Mouse (Mus musculus) gastrocnemius, adult 18-20 months (tissue): Measurements from ENCODE around the gene Tex33. TPM values are rescaled to one million over a fixed set of nuclear protein-coding genes. Genes with fewer than 3 reads are reported as not detected.
"Not testable (repeated sequence)": the region's sequence is repeated elsewhere in the genome, so short reads cannot be mapped to it uniquely, and the experiment has no call there.

Experiments
- DNase-seq: peaks from one replicate; pipeline ENCODE4 v3.0.0; 2021; ENCODE audit warnings: low spot score
- total RNA-seq, 2 experiments: library from RNA; stranded (reverse); gene quantifications; 2 replicates each; pipeline ENCODE4 v1.2.3; 2021

Gene Tex33
- total RNA-seq, 2 experiments from 2014 or later, result not detected

GRCm38 (mm10) chr15:78378556-78378955, 17.2 kb downstream of the Tex33 start:
- no peak for DNase-seq

GRCm38 (mm10) chr15:78377859-78378258, 17.9 kb downstream of the Tex33 start:
- no peak for DNase-seq

DNA sequence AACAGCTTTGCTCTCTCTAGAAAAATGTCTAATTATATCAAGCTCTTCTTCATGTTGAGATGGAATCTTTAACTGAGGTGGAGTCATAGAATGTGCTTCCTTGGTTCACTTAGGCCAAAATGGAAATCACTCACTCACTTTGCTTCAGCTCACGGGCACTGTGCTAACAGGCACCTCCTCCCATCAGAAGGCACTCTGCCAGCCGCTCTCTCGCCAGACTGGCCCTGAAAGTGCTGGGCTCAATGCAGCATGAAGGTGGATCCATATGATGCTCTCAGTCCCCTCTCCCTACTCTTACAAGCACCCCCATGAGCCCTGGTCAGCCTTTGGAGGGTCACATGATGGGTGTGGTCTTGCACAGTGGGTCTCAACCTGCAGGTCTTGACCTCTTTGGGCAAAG, 21.5 kb downstream of the Tex33 start:
- no peak for DNase-seq

DNA sequence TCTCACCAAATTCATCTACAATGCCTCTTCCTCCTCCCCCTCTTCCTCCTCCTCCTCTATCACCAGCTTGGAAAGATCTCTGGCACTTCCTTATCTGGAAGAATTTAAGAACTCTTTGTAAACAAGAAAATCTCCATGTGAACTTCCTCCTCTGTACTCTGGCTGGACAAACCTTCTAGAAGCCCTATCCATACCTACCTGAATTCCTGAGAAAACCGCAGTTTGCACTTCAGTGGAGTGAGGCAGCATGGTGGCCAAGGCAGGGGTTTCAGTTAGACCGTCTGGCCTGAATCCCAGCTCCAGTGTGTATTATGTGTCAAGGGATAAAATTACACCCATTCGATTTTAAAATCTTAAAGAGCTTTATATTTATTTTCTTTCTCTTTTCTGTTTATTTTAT, 22.9 kb downstream of the Tex33 start:
- no peak for DNase-seq

DNA sequence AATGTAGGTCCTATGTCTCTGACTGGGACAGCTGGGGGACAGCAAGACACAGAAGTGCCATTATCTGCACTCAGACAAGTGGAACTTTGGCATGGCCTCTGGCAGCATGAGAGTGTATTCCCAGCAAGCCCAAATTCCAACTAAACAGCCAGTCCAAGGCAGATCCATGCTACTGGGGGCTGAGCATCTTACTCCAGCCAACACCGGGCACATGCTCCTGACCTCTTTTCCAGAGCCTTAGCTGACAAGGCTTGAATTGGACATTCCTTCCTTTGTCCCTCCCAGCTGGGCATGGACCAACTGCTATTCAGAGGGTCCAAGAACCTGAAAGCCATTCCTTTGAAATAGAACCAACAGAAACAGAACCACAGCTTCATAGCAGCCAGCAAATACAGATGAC, 26.1 kb downstream of the Tex33 start:
- DNase-seq, result no peak

GRCm38 (mm10) chr15:78368926-78369346, 26.8 kb downstream of the Tex33 start:
- peak; percentile 32 for DNase-seq

- DNase-seq, result no peak
These were observed 27.9 kb downstream of the Tex33 start for GRCm38 (mm10) chr15:78367811-78368210.

- DNase-seq, result no peak
These were observed 28.8 kb downstream of the Tex33 start for GRCm38 (mm10) chr15:78366875-78367274.

DNA sequence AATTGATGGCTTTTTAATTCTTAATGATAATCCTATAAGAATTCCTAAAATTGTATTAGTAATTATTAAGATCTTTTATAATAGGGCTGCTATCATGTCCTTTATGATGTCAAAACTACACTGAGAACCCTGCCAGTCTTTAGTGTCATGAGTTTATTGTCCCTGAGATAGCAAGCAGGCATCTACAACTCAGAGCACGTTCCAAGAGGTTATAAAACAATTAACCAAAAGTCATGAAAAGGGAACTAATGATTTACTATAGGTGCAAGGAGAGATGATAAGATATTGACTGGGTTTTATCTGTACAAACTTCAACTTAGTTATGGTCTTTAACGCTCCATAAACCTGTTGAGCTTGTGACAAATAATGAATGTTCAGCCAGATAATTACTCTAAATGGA, 29.8 kb downstream of the Tex33 start:
- DNase-seq, result no peak

DNA sequence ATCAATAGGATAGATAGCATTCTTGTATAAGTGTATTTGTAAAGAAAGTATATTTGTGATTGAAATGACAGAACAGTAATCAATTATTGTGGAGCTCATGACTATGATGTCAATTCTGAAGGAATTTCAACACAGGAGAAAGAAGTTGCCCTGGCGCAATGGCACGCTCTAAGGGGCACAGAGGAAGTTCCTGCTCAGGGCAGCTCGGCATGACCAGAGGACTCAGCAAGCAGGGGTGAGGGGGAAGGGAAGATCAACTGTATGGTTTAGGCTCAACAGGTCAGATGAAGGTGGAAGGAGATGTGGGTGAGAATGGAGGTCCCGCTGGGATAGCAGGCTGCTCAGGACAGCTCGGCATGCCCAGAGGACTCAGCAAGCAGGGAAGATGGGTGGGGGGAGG, 40.2 kb downstream of the Tex33 start:
- no peak for DNase-seq

GRCm38 (mm10) chr15:78354958-78355357, 40.8 kb downstream of the Tex33 start:
- DNase-seq, result peak; percentile 21

GRCm38 (mm10) chr15:78351586-78352165, 44.0 kb downstream of the Tex33 start:
- DNase-seq, result no peak

DNA sequence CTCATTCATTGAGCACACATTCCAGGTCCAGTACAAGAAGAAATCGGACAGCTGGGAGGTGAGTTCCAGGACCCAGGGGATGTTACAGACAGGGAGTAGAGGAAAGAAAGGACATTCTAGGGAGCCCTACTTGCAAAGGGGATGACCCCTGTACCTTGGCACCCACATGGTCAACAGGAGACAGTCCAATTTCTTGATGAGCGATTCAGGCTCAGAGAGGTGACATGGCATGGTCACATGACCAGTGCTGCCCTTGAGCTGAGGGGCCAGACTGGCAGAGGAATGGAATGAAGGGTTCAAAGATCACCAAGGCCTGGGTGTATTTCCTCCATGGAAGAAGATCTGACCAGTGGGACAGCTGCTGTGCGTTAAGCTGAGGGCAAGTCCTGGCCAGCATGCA, 51.1 kb downstream of the Tex33 start:
- no peak for DNase-seq

GRCm38 (mm10) chr15:78343683-78344082, 52.0 kb downstream of the Tex33 start:
- DNase-seq, result no peak

- not testable (repeated sequence) for DNase-seq
These were observed 54.8 kb downstream of the Tex33 start for GRCm38 (mm10) chr15:78340919-78341318.

- DNase-seq, result peak; percentile 65
These were observed 55.9 kb downstream of the Tex33 start for GRCm38 (mm10) chr15:78339627-78340423.

DNA sequence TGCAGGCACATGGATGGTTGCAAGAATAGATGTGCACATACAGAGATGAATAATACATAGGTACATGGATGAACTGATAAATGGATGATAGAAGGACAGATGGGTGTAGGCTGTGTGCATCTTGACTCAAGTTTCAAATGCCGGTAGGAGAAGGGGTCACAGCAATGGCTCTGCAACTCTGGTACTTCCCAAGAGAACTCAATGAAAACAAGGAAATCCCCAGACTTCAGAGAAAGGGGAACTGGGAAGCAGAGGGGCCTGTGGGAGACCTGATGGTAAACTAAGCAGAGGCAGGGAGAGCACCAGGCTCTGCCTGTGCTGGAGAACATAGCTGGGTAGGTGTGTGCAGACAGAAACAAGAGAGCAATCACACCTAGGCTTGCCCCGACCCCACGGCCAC, 61.3 kb downstream of the Tex33 start:
- DNase-seq, result no peak

GRCm38 (mm10) chr15:78332981-78333380, 62.7 kb downstream of the Tex33 start:
- DNase-seq, result no peak

- DNase-seq, result no peak
These were observed 64.0 kb downstream of the Tex33 start for GRCm38 (mm10) chr15:78331523-78332340.

GRCm38 (mm10) chr15:78330706-78331105, 65.0 kb downstream of the Tex33 start:
- DNase-seq, result no peak

DNA sequence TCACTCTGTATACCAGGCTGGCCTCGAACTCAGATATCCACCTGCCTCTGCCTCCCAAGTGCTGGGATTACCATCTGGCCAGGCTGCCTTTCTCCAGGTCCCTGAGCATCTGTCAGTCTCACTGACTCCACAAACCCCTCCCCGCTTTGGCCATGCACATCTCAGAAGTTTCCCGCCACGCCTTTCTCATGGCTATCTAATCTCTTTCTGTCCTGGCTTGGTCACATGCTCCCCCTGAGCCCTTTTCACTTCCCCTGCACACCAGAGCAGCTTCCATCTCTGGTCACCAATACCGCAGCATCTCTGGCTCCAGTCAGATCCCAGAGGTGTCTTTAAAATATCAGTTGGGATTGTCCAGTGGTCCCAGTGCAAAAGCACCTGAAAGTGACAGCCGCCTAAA, 65.7 kb downstream of the Tex33 start:
- not testable (repeated sequence) for DNase-seq

DNA sequence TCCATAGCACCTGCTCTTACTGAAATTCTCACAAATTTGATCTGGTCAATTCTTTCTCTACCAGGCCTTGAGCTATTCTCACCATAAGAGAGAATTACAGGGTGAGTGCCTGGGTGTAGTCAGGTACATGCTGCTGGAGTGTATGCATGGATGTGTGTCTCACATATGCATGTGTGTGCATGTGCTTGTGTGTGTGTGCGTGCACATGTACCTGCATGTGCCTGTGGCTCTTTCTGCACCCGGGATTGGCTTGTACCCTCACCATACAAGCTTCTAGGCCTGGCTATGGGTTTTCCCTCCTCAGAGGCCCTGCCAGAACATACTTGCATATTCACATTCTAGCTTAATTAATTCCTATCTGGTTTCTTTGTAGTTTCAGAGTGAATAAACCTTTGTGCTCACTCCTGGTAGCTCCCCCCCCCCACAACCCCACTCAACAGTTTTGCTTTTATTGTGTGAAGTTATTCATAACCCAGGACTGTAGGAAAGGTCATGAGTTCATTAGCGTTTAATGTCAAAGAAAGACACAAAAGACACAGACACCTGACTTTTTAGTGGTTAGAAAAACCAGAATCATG, 67.1 kb downstream of the Tex33 start:
- no peak for DNase-seq
